Mouse (Mus musculus) ES-E14 (cell line): Measurements from ENCODE around the gene Rgl3.

Source experiments
- CHD2 ChIP-seq: IDR thresholded peaks from 2 replicates; pipeline ENCODE4 v1.6.1; 2014; ENCODE audit warnings: mild to moderate bottlenecking, low read depth, low read length, inconsistent platforms
- MAFK ChIP-seq: IDR thresholded peaks from 2 replicates; pipeline ENCODE4 v1.6.1; 2014; ENCODE audit warnings: mild to moderate bottlenecking, low read depth, low read length, inconsistent platforms; ENCODE audit not compliant: insufficient read depth
- ZC3H11A ChIP-seq: IDR thresholded peaks from 2 replicates; pipeline ENCODE4 v1.6.1; 2012; ENCODE audit warnings: low read depth, mild to moderate bottlenecking, inconsistent platforms, low read length, borderline replicate concordance

DNA sequence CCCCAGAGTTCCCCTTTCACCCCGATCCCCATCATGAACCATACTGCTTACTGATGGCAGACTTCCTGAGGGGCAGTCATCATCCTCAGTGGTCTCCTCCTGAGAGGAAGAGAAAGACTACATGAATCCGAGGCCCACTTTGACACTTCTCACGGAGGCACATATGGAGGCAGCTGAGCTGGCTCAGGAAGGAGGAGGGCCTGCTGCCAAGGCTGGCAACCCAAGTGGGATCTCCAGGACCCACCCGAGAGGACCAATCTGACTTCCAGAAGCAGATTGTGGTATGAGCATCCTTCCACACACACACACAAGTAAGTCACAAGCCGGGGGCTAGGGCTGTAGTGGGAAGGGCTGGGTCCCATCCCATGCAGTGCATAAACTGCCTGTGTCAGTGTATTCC is 11.9 kb downstream of the Rgl3 start:
- TF ChIP-seq CHD2 (no peak), MAFK (no peak), ZC3H11A (no peak)
